Mouse (Mus musculus): ENCODE data around the gene Syvn1. TPM values are rescaled to one million over a fixed set of nuclear protein-coding genes. Genes with fewer than 3 reads are reported as not detected.

Gene Syvn1
- polyA plus RNA-seq, 1 experiment from 2014 or later = 28.1 TPM

- Histone ChIP-seq H3K4me3 (ENCODE audit: low read depth, low read length) (peak within 1 kb of the TSS; percentile 54), H3K4me1 (replicated peaks; ENCODE audit: control insufficient read depth, insufficient read depth, low read length) (peaks cover 6% of the 10 kb centered on the region; the same call in 1 of the 2 replicates), H3K4me2 (ENCODE audit: low read length) (peak within 1 kb of the TSS; percentile 91), H3K36me3 (ENCODE audit: control insufficient read depth, insufficient read depth, low read length) (no peaks in the 10 kb centered on the region), H3K27me3 (replicated peaks; ENCODE audit: control insufficient read depth, insufficient read depth, low read length) (peaks cover 9% of the 10 kb centered on the region; the same call in 1 of the 2 replicates), H3K27ac (ENCODE audit: low read depth) (peak within 1 kb of the TSS; percentile 29; the same call in 1 of the 2 replicates), H3K9me3 (ENCODE audit: control insufficient read depth, low read length) (no peaks in the 10 kb centered on the region), H3K9ac (ENCODE audit: low read length) (peak within 1 kb of the TSS; percentile 57)
- 3% methylated on average over 40 of the region's 40 CpGs for WGBS
- DNase-seq (ENCODE audit: low spot score) (peak; percentile 88), ATAC-seq (replicated peaks; ENCODE audit: low FRiP score, low TSS enrichment, low read depth) (peak; percentile 70)
Measured at GRCm38 (mm10) chr19:6015511-6016315, 30.7 kb upstream of the Syvn1 start, which contains the start of gene Capn1. Gene Capn1, minus strand, starts transcription at chr19:6015897.

GRCm38 (mm10) chr19:6016532-6016931, 29.8 kb upstream of the Syvn1 start:
- ATAC-seq (replicated peaks; ENCODE audit: low FRiP score, low TSS enrichment, low read depth) (no peak), DNase-seq (ENCODE audit: low spot score) (no peak)
- WGBS = 52% methylated on average over 7 of the region's 7 CpGs

GRCm38 (mm10) chr19:6018142-6019089, 28.0 kb upstream of the Syvn1 start:
- ATAC-seq (replicated peaks; ENCODE audit: low FRiP score, low TSS enrichment, low read depth) (no peak), DNase-seq (ENCODE audit: low spot score) (peak; percentile 88)
- Histone ChIP-seq H3K9me3 (ENCODE audit: control insufficient read depth, low read length) (no peaks in the 10 kb centered on the region), H3K36me3 (ENCODE audit: control insufficient read depth, insufficient read depth, low read length) (no peaks in the 10 kb centered on the region), H3K4me1 (replicated peaks; ENCODE audit: control insufficient read depth, insufficient read depth, low read length) (peaks cover 6% of the 10 kb centered on the region; the same call in 1 of the 2 replicates), H3K27me3 (replicated peaks; ENCODE audit: control insufficient read depth, insufficient read depth, low read length) (peaks cover 9% of the 10 kb centered on the region; the same call in 1 of the 2 replicates), H3K9ac (ENCODE audit: low read length) (no peak overlapping the region), H3K4me3 (ENCODE audit: low read depth, low read length) (no peak overlapping the region), H3K27ac (ENCODE audit: low read depth) (no peak overlapping the region), H3K4me2 (ENCODE audit: low read length) (no peak overlapping the region)
- 28% methylated on average over 15 of the region's 15 CpGs for WGBS

More at GRCm38 (mm10) chr19:6016532-6016931, 29.8 kb upstream of the Syvn1 start:
- peaks cover 9% of the 10 kb centered on the region; the same call in 1 of the 2 replicates for H3K27me3 ChIP-seq (replicated peaks; ENCODE audit: control insufficient read depth, insufficient read depth, low read length)
- no peaks in the 10 kb centered on the region for H3K36me3 ChIP-seq (ENCODE audit: control insufficient read depth, insufficient read depth, low read length)
- no peaks in the 10 kb centered on the region for H3K9me3 ChIP-seq (ENCODE audit: control insufficient read depth, low read length)
- no peak overlapping the region for H3K4me2 ChIP-seq (ENCODE audit: low read length)
- H3K4me1 ChIP-seq (replicated peaks; ENCODE audit: control insufficient read depth, insufficient read depth, low read length) = peaks cover 6% of the 10 kb centered on the region; the same call in 1 of the 2 replicates
- H3K9ac ChIP-seq (ENCODE audit: low read length) = no peak overlapping the region
- no peak overlapping the region for H3K27ac ChIP-seq (ENCODE audit: low read depth)
- no peak overlapping the region for H3K4me3 ChIP-seq (ENCODE audit: low read depth, low read length)

- no peak overlapping the region for H3K4me2 ChIP-seq (ENCODE audit: low read length)
- H3K9ac ChIP-seq (ENCODE audit: low read length) = no peak overlapping the region
- DNase-seq (ENCODE audit: low spot score) = no peak
- H3K27me3 ChIP-seq (replicated peaks; ENCODE audit: control insufficient read depth, insufficient read depth, low read length) = peaks cover 9% of the 10 kb centered on the region; the same call in 1 of the 2 replicates
- no peaks in the 10 kb centered on the region for H3K36me3 ChIP-seq (ENCODE audit: control insufficient read depth, insufficient read depth, low read length)
- no peaks in the 10 kb centered on the region for H3K9me3 ChIP-seq (ENCODE audit: control insufficient read depth, low read length)
- H3K4me1 ChIP-seq (replicated peaks; ENCODE audit: control insufficient read depth, insufficient read depth, low read length) = peaks cover 6% of the 10 kb centered on the region; the same call in 1 of the 2 replicates
- ATAC-seq (replicated peaks; ENCODE audit: low FRiP score, low TSS enrichment, low read depth) = no peak
- no peak overlapping the region for H3K4me3 ChIP-seq (ENCODE audit: low read depth, low read length)
- H3K27ac ChIP-seq (ENCODE audit: low read depth) = no peak overlapping the region
- 55% methylated on average over 3 of the region's 3 CpGs for WGBS
Measured at GRCm38 (mm10) chr19:6020276-6020675, 26.1 kb upstream of the Syvn1 start.

- H3K4me2 ChIP-seq (ENCODE audit: low read length) = no peak overlapping the region
- no peaks in the 10 kb centered on the region for H3K36me3 ChIP-seq (ENCODE audit: control insufficient read depth, insufficient read depth, low read length)
- DNase-seq (ENCODE audit: low spot score) = no peak
- WGBS = 54% methylated on average over 8 of the region's 8 CpGs
- no peak overlapping the region for H3K4me3 ChIP-seq (ENCODE audit: low read depth, low read length)
- no peaks in the 10 kb centered on the region for H3K4me1 ChIP-seq (replicated peaks; ENCODE audit: control insufficient read depth, insufficient read depth, low read length)
- no peaks in the 10 kb centered on the region for H3K27me3 ChIP-seq (replicated peaks; ENCODE audit: control insufficient read depth, insufficient read depth, low read length)
- no peak overlapping the region for H3K9ac ChIP-seq (ENCODE audit: low read length)
- ATAC-seq (replicated peaks; ENCODE audit: low FRiP score, low TSS enrichment, low read depth) = no peak
- no peak overlapping the region for H3K27ac ChIP-seq (ENCODE audit: low read depth)
- H3K9me3 ChIP-seq (ENCODE audit: control insufficient read depth, low read length) = no peaks in the 10 kb centered on the region
Measured at GRCm38 (mm10) chr19:6023059-6023458, 23.3 kb upstream of the Syvn1 start.

GRCm38 (mm10) chr19:6023930-6024329, 22.4 kb upstream of the Syvn1 start:
- no peak for DNase-seq (ENCODE audit: low spot score)
- H3K27ac ChIP-seq (ENCODE audit: low read depth) = no peak overlapping the region
- no peak for ATAC-seq (replicated peaks; ENCODE audit: low FRiP score, low TSS enrichment, low read depth)
- no peaks in the 10 kb centered on the region for H3K27me3 ChIP-seq (replicated peaks; ENCODE audit: control insufficient read depth, insufficient read depth, low read length)
- WGBS = 82% methylated on average over 7 of the region's 7 CpGs
- no peaks in the 10 kb centered on the region for H3K36me3 ChIP-seq (ENCODE audit: control insufficient read depth, insufficient read depth, low read length)
- no peak overlapping the region for H3K4me3 ChIP-seq (ENCODE audit: low read depth, low read length)
- no peaks in the 10 kb centered on the region for H3K4me1 ChIP-seq (replicated peaks; ENCODE audit: control insufficient read depth, insufficient read depth, low read length)
- H3K4me2 ChIP-seq (ENCODE audit: low read length) = no peak overlapping the region
- no peak overlapping the region for H3K9ac ChIP-seq (ENCODE audit: low read length)
- no peaks in the 10 kb centered on the region for H3K9me3 ChIP-seq (ENCODE audit: control insufficient read depth, low read length)

- WGBS = 71% methylated on average over 6 of the region's 6 CpGs
- H3K4me2 ChIP-seq (ENCODE audit: low read length) = no peak overlapping the region
- no peak for ATAC-seq (replicated peaks; ENCODE audit: low FRiP score, low TSS enrichment, low read depth)
Measured at GRCm38 (mm10) chr19:6028991-6029390, 17.4 kb upstream of the Syvn1 start.

GRCm38 (mm10) chr19:6029426-6029825, 16.9 kb upstream of the Syvn1 start:
- DNase-seq (ENCODE audit: low spot score) (no peak), ATAC-seq (replicated peaks; ENCODE audit: low FRiP score, low TSS enrichment, low read depth) (no peak)
- no peaks in the 10 kb centered on the region for H3K9me3 ChIP-seq (ENCODE audit: control insufficient read depth, low read length)
- H3K4me2 ChIP-seq (ENCODE audit: low read length) = no peak overlapping the region
- no peak overlapping the region for H3K27ac ChIP-seq (ENCODE audit: low read depth)
- no peak overlapping the region for H3K9ac ChIP-seq (ENCODE audit: low read length)
- H3K4me3 ChIP-seq (ENCODE audit: low read depth, low read length) = no peak overlapping the region
- no peaks in the 10 kb centered on the region for H3K27me3 ChIP-seq (replicated peaks; ENCODE audit: control insufficient read depth, insufficient read depth, low read length)
- no peaks in the 10 kb centered on the region for H3K4me1 ChIP-seq (replicated peaks; ENCODE audit: control insufficient read depth, insufficient read depth, low read length)
- WGBS = 74% methylated on average over 9 of the region's 9 CpGs
- H3K36me3 ChIP-seq (ENCODE audit: control insufficient read depth, insufficient read depth, low read length) = no peaks in the 10 kb centered on the region

More at GRCm38 (mm10) chr19:6028991-6029390, 17.4 kb upstream of the Syvn1 start:
- Histone ChIP-seq H3K9me3 (ENCODE audit: control insufficient read depth, low read length) (no peaks in the 10 kb centered on the region), H3K27me3 (replicated peaks; ENCODE audit: control insufficient read depth, insufficient read depth, low read length) (no peaks in the 10 kb centered on the region), H3K9ac (ENCODE audit: low read length) (no peak overlapping the region), H3K36me3 (ENCODE audit: control insufficient read depth, insufficient read depth, low read length) (no peaks in the 10 kb centered on the region), H3K4me1 (replicated peaks; ENCODE audit: control insufficient read depth, insufficient read depth, low read length) (no peaks in the 10 kb centered on the region), H3K27ac (ENCODE audit: low read depth) (no peak overlapping the region), H3K4me3 (ENCODE audit: low read depth, low read length) (no peak overlapping the region)
- no peak for DNase-seq (ENCODE audit: low spot score)
